Mouse (Mus musculus) megakaryocyte, embryonic 14.5 days (primary cell): ENCODE results near the gene Hist1h4f.

ENCODE experiments used
- FLI1 ChIP-seq: IDR thresholded peaks from 2 replicates; pipeline ENCODE4 v1.6.1; 2012; ENCODE audit warnings: low read length, inconsistent platforms, mixed read lengths
- GATA1 ChIP-seq: IDR thresholded peaks from 3 replicates; pipeline ENCODE4 v1.6.1; 2012; ENCODE audit warnings: mixed read lengths, low read length, inconsistent platforms, borderline replicate concordance

- TF ChIP-seq GATA1: no peak
- TF ChIP-seq FLI1: no peak
These were observed 49.9 kb downstream of the Hist1h4f start for GRCm38 (mm10) chr13:23501511-23501910.
